Mouse (Mus musculus) liver, adult 2 months (tissue): Measurements from ENCODE around the gene Efcab11.

Experiments
- CTCF ChIP-seq: fragments of 200-500 bp; IDR thresholded peaks from 2 replicates; pipeline ENCODE4 v1.5.1; 2011; ENCODE audit warnings: low read depth, low read length, control low read depth
- POLR2A ChIP-seq: fragments of 200-500 bp; IDR thresholded peaks from 2 replicates; pipeline ENCODE4 v1.6.1; 2011; ENCODE audit warnings: low read length, control low read depth; ENCODE audit not compliant: insufficient read depth; ENCODE audit errors: extremely low read depth

GRCm38 (mm10) chr12:99901973-99902866 is 18.0 kb upstream of the Efcab11 start:
- TF ChIP-seq CTCF: no peak
- no peak for TF ChIP-seq POLR2A
